Mouse (Mus musculus) CH12.LX (cell line): ENCODE data around the gene Ezh2.

Experiments used
- CTCF ChIP-seq, 2 experiments: IDR thresholded peaks in 1 of 2; conservative IDR thresholded peaks in 1 of 2; 2 replicates each; pipeline ENCODE4 v1.5.1; 2011 to 2012; ENCODE audit warnings: low read depth in 2 of 2, low read length in 2 of 2, improper control_type of control experiment in 1 of 2, inconsistent platforms in 1 of 2, mild to moderate bottlenecking in 1 of 2, moderate library complexity in 1 of 2
- E2F4 ChIP-seq: IDR thresholded peaks from 2 replicates; pipeline ENCODE4 v1.6.1; 2011; ENCODE audit warnings: low read depth, low read length, improper control_type of control experiment; ENCODE audit not compliant: insufficient replicate concordance
- ELF1 ChIP-seq: IDR thresholded peaks from 2 replicates; pipeline ENCODE4 v1.6.1; 2014; ENCODE audit warnings: low read depth, mild to moderate bottlenecking, inconsistent platforms, low read length, improper control_type of control experiment
- MAFK ChIP-seq: IDR thresholded peaks from 2 replicates; pipeline ENCODE4 v1.6.1; 2011; ENCODE audit warnings: low read length, improper control_type of control experiment; ENCODE audit not compliant: insufficient replicate concordance
- POLR2A ChIP-seq: IDR thresholded peaks from 2 replicates; pipeline ENCODE4 v1.6.1; 2011; ENCODE audit warnings: low read depth, mild to moderate bottlenecking, improper control_type of control experiment, low read length
- RAD21 ChIP-seq: IDR thresholded peaks from 2 replicates; pipeline ENCODE4 v1.6.1; 2011; ENCODE audit warnings: low read depth, mild to moderate bottlenecking, low read length, improper control_type of control experiment, moderate library complexity
- SMC3 ChIP-seq: IDR thresholded peaks from 2 replicates; pipeline ENCODE4 v1.6.1; 2011; ENCODE audit warnings: low read depth, low read length, improper control_type of control experiment

DNA sequence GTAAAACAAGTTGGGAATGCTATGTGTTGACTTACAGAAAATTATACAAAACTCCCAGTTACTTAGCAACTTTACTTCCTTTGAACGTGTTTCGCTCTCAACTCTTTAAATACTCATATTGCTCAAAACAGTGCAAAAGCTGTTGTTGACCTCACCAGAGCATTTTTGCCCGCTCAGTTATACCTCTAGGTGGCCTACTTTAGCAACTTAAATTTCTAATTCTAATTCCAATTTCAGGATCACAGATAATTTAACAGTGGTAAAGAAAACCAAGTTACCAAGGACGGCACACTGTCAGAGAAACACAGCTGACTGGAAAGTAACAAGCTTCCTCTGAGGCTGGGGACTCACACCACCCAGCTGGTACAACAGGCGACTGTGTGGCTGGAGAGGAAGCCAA, 33.7 kb downstream of the Ezh2 start:
- TF ChIP-seq CTCF (conservative IDR thresholded peaks at IDR 0.05 in 1 of 2, IDR thresholded peaks at IDR 0.05 in 1 of 2; ENCODE audit: low read depth in 2 of 2, low read length in 2 of 2) (peak in 1 of 2 experiments; percentile 55; a peak in 2 of 4 replicates), POLR2A (no peak), ELF1 (no peak), RAD21 (peak; percentile 44), E2F4 (no peak), SMC3 (peak; percentile 37; the same call in 1 of the 2 replicates), MAFK (no peak)
